Mouse (Mus musculus): ENCODE results near the gene Sult2a6.

The Sult2a6 gene

GRCm38 (mm10) chr7:14254770-14255169 lies at the start of gene Sult2a6:
Sult2a6 (minus strand) TSS chr7:14254870.
- no peak for DNase-seq (ENCODE audit: low read depth, low spot score)

- no peak for DNase-seq (ENCODE audit: low read depth, low spot score)
Observed at GRCm38 (mm10) chr7:14215231-14215630, 39.4 kb downstream of the Sult2a6 start.

- no peak for DNase-seq (ENCODE audit: low read depth, low spot score)
Observed at GRCm38 (mm10) chr7:14203417-14203816, 51.3 kb downstream of the Sult2a6 start.

GRCm38 (mm10) chr7:14202487-14202886 lies 52.2 kb downstream of the Sult2a6 start:
- no peak for DNase-seq (ENCODE audit: low read depth, low spot score)
